Mouse (Mus musculus): ENCODE data around the gene Taf10. TPM values are rescaled to one million over a fixed set of nuclear protein-coding genes. Genes with fewer than 3 reads are reported as not detected.

Gene Taf10
- polyA plus RNA-seq, 1 experiment: 553 TPM

DNA sequence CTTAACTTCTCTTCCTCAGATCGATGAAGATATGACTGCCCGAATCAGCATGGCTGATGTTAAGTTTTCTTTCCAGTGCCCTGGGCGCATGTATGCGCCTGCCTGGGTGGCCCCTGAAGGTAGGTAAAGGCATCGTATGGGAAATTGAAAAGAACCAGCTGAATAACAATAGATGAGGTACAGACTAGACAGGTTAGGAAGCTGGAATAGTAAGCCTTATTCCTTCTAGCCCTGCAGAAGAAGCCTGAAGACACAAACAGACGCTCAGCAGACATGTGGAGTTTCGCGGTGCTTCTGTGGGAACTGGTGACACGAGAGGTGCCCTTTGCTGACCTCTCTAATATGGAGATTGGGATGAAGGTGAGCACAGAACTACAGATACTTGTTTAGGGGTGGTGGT, 2.2 kb downstream of the Taf10 start:
- TF ChIP-seq POLR2A (IDR thresholded peaks at IDR 0.05; ENCODE audit: control insufficient read depth, extremely low read depth, insufficient read depth, low read length, poor library complexity): no peak
- TF ChIP-seq CTCF (IDR thresholded peaks at IDR 0.05; ENCODE audit: borderline replicate concordance, control insufficient read depth, extremely low read depth, insufficient read depth, low read length, poor library complexity): no peak
- 98% methylated on average over 9 of the region's 9 CpGs for WGBS
- H3K27ac ChIP-seq (ENCODE audit: control insufficient read depth, insufficient read depth, low read length): no peak overlapping the region
- DNase-seq: no peak
- H3K36me3 ChIP-seq (ENCODE audit: control insufficient read depth, insufficient read depth, low read length): peaks cover 25% of the 10 kb centered on the region
- H3K27me3 ChIP-seq (ENCODE audit: control insufficient read depth, insufficient read depth, low read length): no peaks in the 10 kb centered on the region
- peaks cover 16% of the 10 kb centered on the region for H3K4me1 ChIP-seq (replicated peaks; ENCODE audit: control insufficient read depth, insufficient read depth, low read length)
- H3K4me3 ChIP-seq (ENCODE audit: control insufficient read depth, insufficient read depth, low read length): no peak overlapping the region

GRCm38 (mm10) chr7:105740851-105741250, 3.3 kb downstream of the Taf10 start:
- H3K27me3 ChIP-seq (ENCODE audit: control insufficient read depth, insufficient read depth, low read length): no peaks in the 10 kb centered on the region
- H3K4me1 ChIP-seq (replicated peaks; ENCODE audit: control insufficient read depth, insufficient read depth, low read length): peaks cover 16% of the 10 kb centered on the region
- TF ChIP-seq POLR2A (IDR thresholded peaks at IDR 0.05; ENCODE audit: control insufficient read depth, extremely low read depth, insufficient read depth, low read length, poor library complexity): no peak
- TF ChIP-seq CTCF (IDR thresholded peaks at IDR 0.05; ENCODE audit: borderline replicate concordance, control insufficient read depth, extremely low read depth, insufficient read depth, low read length, poor library complexity): no peak
- WGBS: 98% methylated on average over 6 of the region's 6 CpGs
- H3K27ac ChIP-seq (ENCODE audit: control insufficient read depth, insufficient read depth, low read length): no peak overlapping the region
- peaks cover 21% of the 10 kb centered on the region for H3K36me3 ChIP-seq (ENCODE audit: control insufficient read depth, insufficient read depth, low read length)
- no peak overlapping the region for H3K4me3 ChIP-seq (ENCODE audit: control insufficient read depth, insufficient read depth, low read length)
- no peak for DNase-seq

GRCm38 (mm10) chr7:105740089-105740795, 3.9 kb downstream of the Taf10 start:
- peaks cover 21% of the 10 kb centered on the region for H3K36me3 ChIP-seq (ENCODE audit: control insufficient read depth, insufficient read depth, low read length)
- H3K4me3 ChIP-seq (ENCODE audit: control insufficient read depth, insufficient read depth, low read length): no peak overlapping the region
- H3K27ac ChIP-seq (ENCODE audit: control insufficient read depth, insufficient read depth, low read length): no peak overlapping the region
- WGBS: 94% methylated on average over 13 of the region's 13 CpGs
- no peaks in the 10 kb centered on the region for H3K27me3 ChIP-seq (ENCODE audit: control insufficient read depth, insufficient read depth, low read length)
- no peak for TF ChIP-seq CTCF (IDR thresholded peaks at IDR 0.05; ENCODE audit: borderline replicate concordance, control insufficient read depth, extremely low read depth, insufficient read depth, low read length, poor library complexity)
- TF ChIP-seq POLR2A (IDR thresholded peaks at IDR 0.05; ENCODE audit: control insufficient read depth, extremely low read depth, insufficient read depth, low read length, poor library complexity): no peak
- peaks cover 16% of the 10 kb centered on the region for H3K4me1 ChIP-seq (replicated peaks; ENCODE audit: control insufficient read depth, insufficient read depth, low read length)
- DNase-seq: no peak

GRCm38 (mm10) chr7:105738948-105739347, 5.2 kb downstream of the Taf10 start:
- H3K36me3 ChIP-seq (ENCODE audit: control insufficient read depth, insufficient read depth, low read length): peaks cover 25% of the 10 kb centered on the region
- DNase-seq: no peak
- H3K27me3 ChIP-seq (ENCODE audit: control insufficient read depth, insufficient read depth, low read length): no peaks in the 10 kb centered on the region
- TF ChIP-seq POLR2A (IDR thresholded peaks at IDR 0.05; ENCODE audit: control insufficient read depth, extremely low read depth, insufficient read depth, low read length, poor library complexity) (no peak), CTCF (IDR thresholded peaks at IDR 0.05; ENCODE audit: borderline replicate concordance, control insufficient read depth, extremely low read depth, insufficient read depth, low read length, poor library complexity) (no peak)
- WGBS: 53% methylated on average over 3 of the region's 3 CpGs
- no peak overlapping the region for H3K4me3 ChIP-seq (ENCODE audit: control insufficient read depth, insufficient read depth, low read length)
- no peak overlapping the region for H3K27ac ChIP-seq (ENCODE audit: control insufficient read depth, insufficient read depth, low read length)
- peaks cover 16% of the 10 kb centered on the region for H3K4me1 ChIP-seq (replicated peaks; ENCODE audit: control insufficient read depth, insufficient read depth, low read length)

DNA sequence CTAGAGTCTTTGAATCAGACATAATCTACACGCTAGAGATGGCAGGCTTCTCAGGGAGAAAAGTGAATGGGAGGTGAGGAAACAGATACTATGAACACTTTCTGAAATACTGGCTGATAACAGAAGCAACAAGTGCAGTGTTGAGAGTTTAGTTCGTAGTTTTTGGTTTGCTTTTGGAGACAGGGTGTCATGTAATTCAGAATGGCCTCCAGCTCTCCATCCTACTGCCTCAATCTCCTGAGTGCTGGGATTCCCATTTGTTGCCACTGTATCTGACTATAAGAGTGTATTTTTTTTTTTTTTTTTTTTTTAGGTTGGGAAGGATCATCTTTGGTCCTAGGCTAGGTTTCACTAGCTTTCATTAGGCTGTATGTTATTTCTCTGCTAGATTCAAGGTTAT, 5.9 kb downstream of the Taf10 start:
- no peak overlapping the region for H3K4me3 ChIP-seq (ENCODE audit: control insufficient read depth, insufficient read depth, low read length)
- TF ChIP-seq POLR2A (IDR thresholded peaks at IDR 0.05; ENCODE audit: control insufficient read depth, extremely low read depth, insufficient read depth, low read length, poor library complexity) (no peak), CTCF (IDR thresholded peaks at IDR 0.05; ENCODE audit: borderline replicate concordance, control insufficient read depth, extremely low read depth, insufficient read depth, low read length, poor library complexity) (no peak)
- 58% methylated on average over 2 of the region's 2 CpGs for WGBS
- peaks cover 12% of the 10 kb centered on the region for H3K4me1 ChIP-seq (replicated peaks; ENCODE audit: control insufficient read depth, insufficient read depth, low read length)
- H3K27ac ChIP-seq (ENCODE audit: control insufficient read depth, insufficient read depth, low read length): no peak overlapping the region
- H3K36me3 ChIP-seq (ENCODE audit: control insufficient read depth, insufficient read depth, low read length): peaks cover 32% of the 10 kb centered on the region
- DNase-seq: no peak
- H3K27me3 ChIP-seq (ENCODE audit: control insufficient read depth, insufficient read depth, low read length): no peaks in the 10 kb centered on the region

DNA sequence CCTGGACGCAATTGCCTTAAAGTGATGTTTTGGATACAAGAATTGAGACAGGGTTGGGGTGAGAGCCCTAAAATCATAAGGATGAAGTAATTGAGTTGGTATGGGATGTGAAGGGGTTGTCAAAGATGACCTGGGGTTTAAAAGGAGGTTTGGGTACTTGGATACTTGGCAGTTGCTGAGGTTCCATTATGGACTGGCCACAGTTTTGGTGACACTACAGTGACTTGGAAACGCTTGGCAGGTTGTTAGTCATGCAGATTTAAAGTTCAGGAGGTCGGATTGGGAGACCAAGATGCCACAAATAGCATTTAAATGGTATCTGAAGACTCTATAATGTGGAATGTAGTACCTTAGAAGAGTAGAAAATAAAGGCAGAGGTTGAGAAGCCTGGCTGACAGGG, 6.5 kb downstream of the Taf10 start:
- DNase-seq: no peak
- no peak overlapping the region for H3K27ac ChIP-seq (ENCODE audit: control insufficient read depth, insufficient read depth, low read length)
- no peak overlapping the region for H3K4me3 ChIP-seq (ENCODE audit: control insufficient read depth, insufficient read depth, low read length)
- TF ChIP-seq CTCF (IDR thresholded peaks at IDR 0.05; ENCODE audit: borderline replicate concordance, control insufficient read depth, extremely low read depth, insufficient read depth, low read length, poor library complexity) (no peak), POLR2A (IDR thresholded peaks at IDR 0.05; ENCODE audit: control insufficient read depth, extremely low read depth, insufficient read depth, low read length, poor library complexity) (no peak)
- 0 out of 2 replicates have a peak, but pooled peaks cover 6% of the 10 kb centered on the region for H3K4me1 ChIP-seq (replicated peaks; ENCODE audit: control insufficient read depth, insufficient read depth, low read length)
- no peaks in the 10 kb centered on the region for H3K27me3 ChIP-seq (ENCODE audit: control insufficient read depth, insufficient read depth, low read length)
- WGBS: 53% methylated on average over 3 of the region's 3 CpGs
- peaks cover 38% of the 10 kb centered on the region for H3K36me3 ChIP-seq (ENCODE audit: control insufficient read depth, insufficient read depth, low read length)

Data from thymus, adult 2 months (tissue).